In genomic region chrX:96419383-96419782, GRCm38 (mm10) we compare ENCODE assay signal across 22 mouse cellular contexts. TPM values are rescaled to one million over a fixed set of nuclear protein-coding genes. Genes with fewer than 3 reads are reported as not detected.
"Had no signal": no experiment of that assay in that cellular context is flagged by ENCODE, and none has a peak within 500 bp of the region (broad histone marks: within the 10 kb centered on the region; RNA-seq: fewer than 3 reads in every experiment).

No protein-coding gene starts in this region.

- H3K4me3 ChIP-seq: megakaryocyte, embryonic 14.5 days; midbrain, embryonic 10.5 days; midbrain, embryonic 12.5 days; myocyte; neural tube, embryonic 13.5 days; neural tube, embryonic 15.5 days had no signal

- H3K27ac ChIP-seq: midbrain, embryonic 10.5 days; midbrain, embryonic 12.5 days; neural tube, embryonic 13.5 days; neural tube, embryonic 15.5 days had no signal

- H3K9ac ChIP-seq: lung, embryonic 14.5 days; midbrain, embryonic 12.5 days; neural tube, embryonic 13.5 days; neural tube, embryonic 15.5 days had no signal

- DNase-seq: lung, adult 18-20 months; lung, embryonic 14.5 days; lung, postnatal 10 days; lung, postnatal 4 days; midbrain, embryonic 14.5 days; retina, postnatal 1 day; right cerebral cortex, adult 18-20 months; right cerebral cortex, postnatal 25 days; right cerebral cortex, postnatal 4 days; spleen, adult 18-20 months; thymus, adult 18-20 months; thymus, postnatal 14 days; thymus, postnatal 36 days had no signal

- H3K9me3 ChIP-seq: megakaryocyte, embryonic 14.5 days; midbrain, embryonic 10.5 days; midbrain, embryonic 12.5 days; neural tube, embryonic 13.5 days; neural tube, embryonic 15.5 days had no signal

- H3K27me3 ChIP-seq: megakaryocyte, embryonic 14.5 days; midbrain, embryonic 12.5 days; neural tube, embryonic 13.5 days; neural tube, embryonic 15.5 days had no signal

- ATAC-seq: midbrain, embryonic 16.5 days had no signal

- H3K4me1 ChIP-seq: megakaryocyte, embryonic 14.5 days; midbrain, embryonic 10.5 days; midbrain, embryonic 12.5 days; neural tube, embryonic 13.5 days; neural tube, embryonic 15.5 days had no signal

- H3K36me3 ChIP-seq: midbrain, embryonic 10.5 days; midbrain, embryonic 12.5 days; neural tube, embryonic 13.5 days; neural tube, embryonic 15.5 days had no signal

- H3K4me2 ChIP-seq: lung, embryonic 14.5 days; midbrain, embryonic 12.5 days; neural tube, embryonic 13.5 days; neural tube, embryonic 15.5 days had no signal

RNA-seq across cellular contexts. Expression of gene Heph, which starts 35.8 kb away (rescaled TPM):
- polyA plus RNA-seq: myocyte had no signal

RNA-seq across cellular contexts. Expression of gene Hsf3, which starts 36.7 kb away (rescaled TPM):
- polyA plus RNA-seq: midbrain, embryonic 12.5 days; midbrain, embryonic 14.5 days; midbrain, embryonic 16.5 days; myocyte; neural tube, embryonic 11.5 days; neural tube, embryonic 13.5 days; neural tube, embryonic 15.5 days; small intestine, adult 2 months had no signal
